Mouse (Mus musculus) monocyte, adult 2 months (primary cell): Measurements from ENCODE around the gene Wtap.
A peak's percentile ranks its signal among the peaks of the same experiment; 100 is the strongest.
"Not testable (repeated sequence)": the region's sequence is repeated elsewhere in the genome, so short reads cannot be mapped to it uniquely, and the experiment has no call there.

Source experiments
- DNase-seq, 2 experiments: peaks; one replicate each; pipeline ENCODE4 v3.0.0; 2022; ENCODE audit warnings: low spot score in 2 of 2, low read depth in 1 of 2

Gene Wtap

DNA sequence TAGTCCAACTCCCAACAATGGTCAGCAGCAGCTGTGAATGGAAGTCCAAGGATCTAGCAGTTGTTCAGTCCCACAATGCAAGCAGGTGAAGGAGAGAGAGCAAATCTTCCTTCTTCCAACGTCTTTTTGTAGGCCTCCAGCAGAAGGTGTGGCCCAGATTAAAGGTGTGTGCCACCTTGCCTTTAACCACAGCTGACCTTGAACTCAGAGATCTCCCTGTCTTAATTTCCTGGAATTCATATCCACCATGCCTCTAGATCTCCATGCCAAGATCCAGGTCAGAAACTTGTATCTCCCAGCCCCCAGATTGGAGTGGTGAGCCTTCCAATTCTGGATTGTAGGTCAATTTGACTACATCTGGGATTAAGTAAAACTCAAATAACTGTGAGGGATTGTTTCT is at the start of gene Wtap:
Gene Wtap (minus strand): TSS at position 101 of the 400 bp plus-strand sequence.
- no peak for DNase-seq

DNA sequence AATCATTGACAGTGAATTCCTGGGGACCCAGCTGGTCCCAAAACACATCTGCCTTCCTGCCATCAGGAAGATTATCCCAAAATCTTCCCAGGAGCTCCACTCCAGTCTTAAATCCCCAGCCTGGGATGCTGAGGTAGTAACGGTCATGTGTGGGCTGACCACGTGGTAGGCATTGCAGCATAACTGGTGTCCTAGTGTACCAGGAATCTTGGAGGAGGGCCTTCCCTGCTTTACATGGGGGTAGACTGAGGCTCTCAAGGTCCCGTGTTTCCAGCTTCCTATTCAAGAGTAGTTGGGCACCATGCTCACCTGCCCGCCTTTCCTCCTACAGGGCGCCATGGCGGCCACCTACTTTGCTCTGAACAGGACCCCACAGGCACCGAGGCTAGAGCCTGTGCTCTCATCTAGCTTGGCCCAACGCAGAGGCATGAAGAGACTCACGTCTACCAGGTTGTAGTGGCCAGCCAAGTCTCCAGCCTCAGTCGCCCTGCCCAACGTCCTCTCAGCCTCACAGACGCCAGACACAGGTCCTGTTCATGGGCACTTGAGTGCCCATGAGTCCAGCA is 42.7 kb upstream of the Wtap start:
- DNase-seq, result not testable (repeated sequence)

DNA sequence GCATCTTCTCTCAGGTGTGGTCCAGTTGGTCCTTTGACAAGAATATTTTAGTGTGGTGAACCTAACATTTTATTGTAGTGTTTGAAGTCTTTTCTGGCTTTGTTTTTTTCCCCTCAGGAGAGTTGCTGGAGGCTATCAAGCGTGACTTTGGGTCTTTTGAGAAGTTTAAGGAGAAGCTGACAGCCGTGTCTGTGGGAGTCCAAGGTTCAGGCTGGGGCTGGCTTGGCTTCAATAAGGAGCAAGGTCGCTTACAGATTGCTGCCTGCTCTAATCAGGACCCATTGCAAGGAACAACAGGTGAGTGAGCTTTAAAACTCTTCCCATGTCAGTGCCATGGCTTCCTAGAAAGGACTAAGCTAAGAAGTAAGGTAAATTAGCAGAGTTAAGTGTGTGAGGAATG is 19.3 kb upstream of the Wtap start:
- DNase-seq, result no peak

DNA sequence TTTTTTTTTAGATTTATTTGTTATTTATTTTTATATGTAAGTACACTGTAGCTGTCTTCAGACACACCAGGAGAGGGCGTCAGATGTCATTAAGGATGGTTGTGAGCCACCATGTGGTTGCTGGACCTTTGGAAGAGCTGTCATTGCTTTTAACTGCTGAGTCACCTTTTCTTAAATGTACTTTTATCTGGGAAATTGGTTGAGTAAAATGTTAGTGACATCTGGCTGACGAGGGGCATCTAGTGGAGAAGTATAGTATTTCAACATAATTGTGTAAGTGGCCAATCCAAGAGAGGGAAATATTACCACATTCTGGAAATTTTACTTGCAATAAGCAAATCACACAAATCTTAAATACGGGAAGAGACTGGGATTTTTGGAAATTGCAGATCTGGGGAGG is 15.9 kb upstream of the Wtap start:
- peak in 1 of 2 experiments; percentile 9 for DNase-seq

DNA sequence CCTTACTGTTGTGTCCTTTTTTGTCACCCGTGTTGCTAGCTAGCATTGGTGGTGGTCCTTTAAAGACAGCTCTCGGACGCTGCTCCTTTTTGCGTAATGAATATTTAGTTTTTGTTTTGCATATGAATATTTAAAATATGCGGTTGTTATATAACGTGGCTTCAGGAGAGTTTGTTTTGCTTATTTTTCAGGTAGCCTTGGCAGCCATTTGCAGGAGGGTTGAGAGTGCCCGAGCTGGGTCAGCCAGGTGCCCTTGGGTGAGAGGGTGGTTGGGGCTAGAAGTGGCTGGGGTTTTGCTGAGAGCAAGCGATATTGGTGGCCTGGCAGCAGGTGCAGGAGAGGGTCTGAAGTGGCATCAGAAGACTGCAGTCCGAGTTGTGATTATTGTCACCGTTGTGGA is 14.6 kb upstream of the Wtap start:
- DNase-seq, result no peak

DNA sequence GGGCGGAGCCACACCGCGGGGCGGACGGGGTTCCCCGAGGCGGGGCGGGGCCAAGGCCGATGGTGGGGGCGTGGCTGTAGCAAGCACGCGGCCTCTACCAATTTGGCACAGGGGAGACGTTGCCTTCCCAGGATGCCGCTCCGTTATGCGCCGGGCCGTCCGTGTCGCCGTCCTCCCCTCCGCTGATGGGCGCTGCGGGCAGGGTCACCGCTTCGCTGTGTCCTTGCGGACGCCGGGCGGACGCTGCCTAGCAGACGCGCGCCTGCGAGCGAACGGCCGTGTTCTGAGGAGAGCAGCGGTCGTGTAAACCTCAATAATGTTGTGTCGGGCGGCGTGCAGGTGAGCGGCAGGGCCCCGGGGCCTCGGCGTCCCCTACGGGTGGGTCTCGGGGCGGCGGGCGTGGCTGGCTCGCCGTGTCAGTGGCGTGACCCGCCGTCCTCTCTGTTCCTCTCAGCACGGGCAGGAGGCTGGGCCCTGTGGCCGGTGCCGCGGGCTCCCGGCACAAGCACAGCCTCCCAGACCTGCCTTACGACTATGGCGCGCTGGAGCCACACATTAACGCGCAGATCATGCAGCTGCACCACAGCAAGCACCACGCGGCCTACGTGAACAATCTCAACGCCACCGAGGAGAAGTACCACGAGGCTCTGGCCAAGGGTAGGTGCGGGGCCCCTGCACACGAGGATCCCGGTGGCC is 13.9 kb upstream of the Wtap start:
- DNase-seq, result peak; percentile 94 to 98

DNA sequence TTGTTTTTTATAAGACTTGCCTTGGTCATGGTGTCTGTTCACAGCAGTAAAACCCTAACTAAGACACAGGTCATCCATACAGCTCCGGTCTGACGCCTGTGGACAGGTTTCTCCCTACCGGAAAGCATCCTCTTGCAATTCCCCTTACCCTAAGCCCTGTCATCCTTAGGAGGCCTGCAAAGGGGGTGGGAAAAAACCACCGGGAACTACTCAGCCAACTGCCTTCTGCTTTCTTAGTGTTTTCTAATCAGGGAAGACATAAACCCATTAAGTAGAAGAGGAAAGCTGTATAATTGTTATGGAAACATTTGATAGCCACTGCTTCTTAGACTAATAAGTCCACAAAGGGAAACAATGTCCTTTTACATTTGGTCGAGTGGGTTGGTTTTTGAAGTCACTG is 13.0 kb upstream of the Wtap start:
- DNase-seq, result no peak

DNA sequence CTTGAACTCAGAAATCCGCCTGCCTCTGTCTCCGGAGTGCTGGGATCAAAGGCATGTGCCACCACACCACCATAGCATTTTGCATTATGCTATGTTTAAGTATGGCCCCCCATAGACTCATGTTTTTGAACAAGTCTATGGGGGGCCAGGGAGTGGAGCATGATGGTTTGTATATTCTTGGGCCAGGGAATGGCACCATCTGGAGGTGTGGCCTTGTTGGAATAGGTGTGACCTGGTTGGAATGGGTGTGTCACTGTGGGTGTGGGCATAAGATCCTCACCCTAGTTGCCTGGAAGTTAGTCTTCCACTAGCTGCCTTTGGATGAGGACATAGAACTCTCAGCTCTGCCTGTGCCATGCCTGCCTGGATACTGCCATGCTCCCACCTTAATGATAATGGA is 12.6 kb upstream of the Wtap start, which contains the start of gene Sod2:
Gene Sod2 (plus strand): TSS at position 301 of the 400 bp plus-strand sequence.
- DNase-seq, result not testable (repeated sequence)

DNA sequence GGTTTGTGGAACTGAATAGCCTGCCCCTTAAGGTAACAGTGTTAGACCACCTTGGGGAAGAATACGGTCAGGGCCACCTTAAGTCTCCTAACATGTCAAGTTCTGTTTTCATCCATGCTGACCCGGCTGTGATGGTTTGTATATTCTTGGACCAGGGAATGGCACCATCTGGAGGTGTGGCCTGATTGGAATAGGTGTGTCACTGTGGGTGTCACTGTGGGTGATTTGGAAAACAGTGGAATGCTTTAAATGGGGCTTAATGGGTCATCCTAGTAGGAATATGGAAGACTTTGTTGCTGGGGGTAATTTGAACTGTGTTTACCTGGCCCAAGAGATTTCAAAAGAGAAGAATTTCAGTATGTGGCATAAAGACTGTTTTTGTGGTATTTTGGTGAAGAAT is 10.5 kb upstream of the Wtap start:
- not testable (repeated sequence) for DNase-seq

DNA sequence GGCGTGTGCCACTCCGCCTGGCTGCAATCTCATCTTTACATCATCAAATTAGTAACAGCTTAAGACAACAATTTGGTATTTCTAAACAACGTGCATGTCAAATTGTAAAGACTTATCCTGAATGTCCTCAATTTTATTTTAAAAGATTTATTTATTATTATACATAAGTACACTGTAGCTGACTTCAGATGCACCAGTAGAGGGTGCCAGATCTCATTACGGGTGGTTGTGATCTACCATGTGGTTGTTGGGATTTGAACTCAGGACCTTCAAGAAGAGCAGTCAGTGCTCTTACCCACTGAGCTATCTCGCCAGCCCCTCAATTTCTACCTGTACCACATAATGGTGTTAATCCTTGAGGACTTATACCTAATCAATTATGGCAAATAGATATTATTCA is 8.3 kb upstream of the Wtap start:
- DNase-seq, result not testable (repeated sequence)

DNA sequence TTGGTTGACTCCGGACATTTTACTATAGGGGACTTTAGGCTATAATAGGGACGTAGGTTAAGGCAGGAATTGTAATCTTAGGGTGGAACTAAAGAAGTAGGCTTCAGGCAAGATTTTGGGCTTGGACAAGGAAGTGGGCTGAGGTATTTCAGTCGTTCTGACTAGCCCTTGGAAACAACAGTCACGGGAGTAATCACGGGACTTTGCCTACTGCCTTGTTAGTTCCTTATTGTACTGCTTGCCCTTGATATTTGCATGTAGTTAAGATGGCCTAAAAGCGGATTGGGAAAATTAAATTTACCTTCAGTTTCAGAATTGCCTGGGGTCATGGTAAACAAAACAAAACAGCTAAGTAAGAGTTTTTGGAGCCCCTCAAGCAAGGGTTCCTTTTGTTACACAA is 5.1 kb upstream of the Wtap start:
- no peak for DNase-seq

DNA sequence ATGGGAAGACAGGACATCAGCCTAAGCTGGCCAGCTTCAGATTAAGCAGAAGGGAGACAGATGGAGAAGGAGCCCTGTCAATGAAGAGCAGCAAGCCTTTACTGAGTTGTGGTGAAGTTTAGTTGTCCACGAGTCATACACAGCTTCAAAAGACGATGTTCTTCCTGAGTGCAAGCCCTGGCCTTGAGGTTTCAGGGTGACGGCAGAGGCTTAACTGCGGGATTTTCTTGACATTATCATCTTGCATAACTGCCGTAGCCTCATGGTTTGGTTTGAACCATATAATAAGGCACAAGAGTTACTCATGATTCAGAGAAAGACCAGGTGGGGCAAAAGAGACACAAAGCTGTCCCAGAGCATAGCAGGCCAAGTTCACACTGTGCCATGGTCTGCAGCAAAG is 3.9 kb upstream of the Wtap start:
- no peak for DNase-seq

DNA sequence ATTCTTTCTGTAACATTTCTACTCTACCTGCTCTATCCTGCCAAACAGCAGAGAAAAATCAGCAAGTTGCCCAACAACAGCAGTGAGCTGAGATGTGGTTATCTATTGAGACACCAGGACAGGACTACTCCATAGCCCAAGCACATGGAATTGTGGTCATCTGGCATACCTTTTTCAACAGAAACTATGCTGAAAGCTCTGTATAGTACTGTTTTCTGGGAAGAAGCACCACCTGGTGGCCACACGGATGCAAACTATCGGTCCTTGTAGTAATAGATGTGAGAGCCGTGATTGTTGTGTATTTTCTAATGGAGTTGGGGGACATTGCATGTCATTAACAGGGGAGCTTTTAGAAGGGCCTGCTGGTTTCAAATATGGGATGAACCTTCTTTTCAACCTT is 2.4 kb upstream of the Wtap start:
- DNase-seq, result no peak

DNA sequence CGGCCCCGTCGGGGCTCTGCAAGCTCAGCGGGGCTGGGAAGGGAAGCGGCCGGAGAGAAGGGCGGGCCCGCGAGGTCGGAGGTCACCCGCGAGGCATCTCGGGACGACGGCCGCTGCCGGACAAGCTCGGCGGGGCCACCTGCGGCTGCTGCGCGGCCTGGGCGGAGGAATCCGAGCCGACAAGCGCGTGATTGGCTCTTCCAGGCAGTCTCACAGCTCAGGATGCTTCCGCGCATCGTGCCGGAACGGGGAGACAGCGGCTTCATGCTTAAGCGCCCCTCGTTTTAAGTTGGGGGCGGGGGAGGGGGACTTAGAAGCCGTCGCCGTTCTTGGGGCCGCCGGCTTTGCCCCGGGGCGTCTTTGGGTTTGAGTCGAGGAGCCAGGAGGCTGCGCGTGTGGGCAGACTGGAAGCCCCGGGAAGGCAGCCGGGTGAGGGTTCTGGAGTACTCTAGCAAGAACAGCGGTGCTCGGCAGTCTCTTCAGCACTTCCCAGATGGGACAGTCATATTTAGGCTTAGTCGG is 1.4 kb downstream of the Wtap start:
- peak; percentile 74 to 86 for DNase-seq

DNA sequence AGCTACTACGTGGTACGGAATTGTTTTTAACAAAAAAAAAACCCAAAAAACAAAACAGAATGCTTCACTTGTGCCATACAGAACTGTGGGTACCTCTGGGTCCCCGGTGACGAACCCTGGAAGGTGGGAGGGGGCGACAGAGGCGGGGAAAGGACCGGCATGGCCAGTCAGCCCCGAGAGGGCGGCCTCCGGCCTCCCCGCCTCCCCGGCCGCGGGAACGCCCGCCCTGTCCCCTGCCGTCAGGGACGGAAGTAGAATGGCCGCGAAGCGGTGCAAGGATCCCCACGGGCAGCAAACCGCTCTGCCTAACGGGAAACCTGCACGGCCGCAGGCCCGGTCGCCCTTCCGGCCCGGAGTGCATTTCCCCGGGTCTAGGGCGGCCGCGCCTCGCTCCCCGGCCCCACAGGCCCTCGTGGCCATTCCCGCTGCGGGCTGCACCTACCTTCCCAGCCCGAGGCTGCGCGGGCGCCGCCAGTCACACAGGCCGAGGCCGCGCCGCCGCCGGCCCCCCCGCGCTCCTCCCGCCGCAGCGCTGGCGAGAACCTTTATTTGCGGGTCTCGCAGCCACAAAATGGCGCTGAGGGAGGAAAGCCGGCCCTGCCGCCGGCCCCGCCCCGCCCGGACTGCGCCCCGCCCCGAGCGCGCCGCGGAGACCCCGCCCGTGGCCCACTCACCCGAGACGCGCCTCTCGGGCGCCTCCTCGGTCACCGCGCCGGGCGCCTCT is 2.2 kb downstream of the Wtap start:
- DNase-seq, result peak; percentile 58 to 86

DNA sequence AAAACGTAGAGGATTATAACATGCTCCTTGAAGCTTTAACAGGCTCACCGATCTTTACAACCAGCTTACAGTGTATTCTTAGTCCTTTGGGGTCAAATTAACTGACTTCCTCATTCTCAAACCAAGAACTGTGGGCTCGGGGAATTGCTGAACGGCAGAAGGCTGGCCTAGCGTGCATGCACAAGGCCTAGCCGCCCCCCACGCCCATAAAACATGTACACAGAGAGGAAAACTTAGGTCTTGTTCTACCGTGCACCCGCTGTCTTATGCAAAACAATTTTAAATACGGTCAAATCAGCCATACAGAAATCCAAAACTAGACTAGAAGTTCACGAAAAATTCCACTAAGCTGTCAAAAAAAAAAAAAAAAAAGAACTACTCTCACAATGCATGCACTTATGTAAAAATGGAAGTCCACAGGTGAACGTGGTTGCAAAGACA is 2.8 kb downstream of the Wtap start:
- DNase-seq, result peak in 1 of 2 experiments; percentile 15

DNA sequence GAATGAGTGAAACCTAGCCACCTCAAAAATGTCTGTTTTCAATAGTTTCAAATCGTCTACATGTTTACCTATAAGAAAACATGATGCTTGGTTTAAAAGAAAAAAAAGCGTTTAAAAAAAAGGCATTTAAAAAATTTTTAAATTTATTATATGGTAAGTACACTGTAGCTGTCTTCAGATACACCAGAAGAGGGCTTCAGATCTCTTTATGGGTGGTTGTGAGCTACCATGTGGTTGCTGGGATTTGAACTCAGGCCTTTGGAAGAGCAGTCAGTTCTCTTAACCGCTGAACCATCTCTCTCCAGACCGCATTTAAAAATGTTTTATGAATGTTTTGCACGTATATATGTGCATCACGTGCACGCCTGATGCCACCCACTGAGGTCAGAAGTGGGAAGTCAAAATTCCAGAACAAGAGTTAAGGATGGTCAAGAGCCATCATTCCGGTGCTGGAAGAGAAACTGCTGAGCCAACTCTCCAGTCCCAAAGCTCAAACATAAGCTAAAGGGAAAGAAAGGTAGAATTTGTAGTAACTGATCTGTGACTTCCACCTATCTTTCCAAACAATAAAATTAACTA is 3.3 kb downstream of the Wtap start:
- DNase-seq, result no peak

DNA sequence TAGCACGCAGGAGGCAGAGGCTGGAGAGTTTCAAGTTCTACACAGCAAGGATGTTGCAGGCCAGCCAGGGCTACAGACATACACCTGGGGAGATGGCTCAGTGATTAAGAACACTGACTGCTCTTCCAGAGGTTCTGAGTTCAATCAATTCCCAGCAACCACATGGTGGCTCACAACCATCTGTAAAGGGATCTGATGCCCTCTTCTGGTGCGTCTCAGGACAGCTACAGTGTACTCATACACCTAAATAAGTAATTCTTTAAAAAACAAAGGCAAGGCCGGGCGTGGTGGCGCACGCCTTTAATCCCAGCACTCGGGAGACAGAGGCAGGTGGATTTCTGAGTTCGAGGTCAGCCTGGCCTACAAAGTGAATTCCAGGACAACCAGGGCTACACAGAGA is 5.9 kb downstream of the Wtap start:
- DNase-seq, result not testable (repeated sequence)

DNA sequence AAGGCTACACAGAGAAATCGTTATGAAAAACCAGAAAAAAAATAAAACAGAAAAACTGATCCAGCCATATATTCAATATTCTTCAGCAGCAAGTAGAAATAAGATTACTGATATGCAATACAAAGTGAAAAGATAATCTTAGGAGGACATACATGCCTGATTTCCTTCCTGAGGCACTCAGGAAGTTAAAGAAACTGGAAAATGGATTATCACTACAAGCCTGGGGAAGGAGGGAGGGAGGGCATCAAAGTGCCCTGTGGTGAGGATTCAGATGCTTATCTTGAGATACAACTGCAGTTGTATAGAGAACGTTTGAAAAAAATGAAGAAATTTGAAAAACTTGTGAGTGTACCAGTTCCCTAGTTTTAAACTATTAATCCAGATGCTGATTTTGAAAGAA is 10.0 kb downstream of the Wtap start:
- DNase-seq, result no peak

DNA sequence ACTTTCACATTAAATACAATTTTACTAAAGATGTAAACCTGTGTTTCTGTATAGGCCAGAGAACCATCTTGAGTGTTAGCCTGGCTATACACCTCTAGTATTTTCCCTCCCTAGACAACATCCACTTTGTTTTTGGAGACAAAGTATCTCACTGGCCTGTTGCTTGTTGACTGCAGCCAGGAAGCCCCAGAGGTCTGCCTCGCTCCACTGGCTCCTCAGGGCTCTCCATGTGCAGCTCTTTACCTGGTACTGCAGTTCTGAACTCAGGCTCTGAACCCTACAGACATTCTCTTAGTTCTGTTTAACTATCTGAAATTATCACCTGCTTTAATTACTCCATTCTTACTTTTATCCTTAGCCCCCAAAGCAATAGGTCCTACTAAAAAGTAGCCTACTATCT is 15.4 kb downstream of the Wtap start:
- no peak for DNase-seq

DNA sequence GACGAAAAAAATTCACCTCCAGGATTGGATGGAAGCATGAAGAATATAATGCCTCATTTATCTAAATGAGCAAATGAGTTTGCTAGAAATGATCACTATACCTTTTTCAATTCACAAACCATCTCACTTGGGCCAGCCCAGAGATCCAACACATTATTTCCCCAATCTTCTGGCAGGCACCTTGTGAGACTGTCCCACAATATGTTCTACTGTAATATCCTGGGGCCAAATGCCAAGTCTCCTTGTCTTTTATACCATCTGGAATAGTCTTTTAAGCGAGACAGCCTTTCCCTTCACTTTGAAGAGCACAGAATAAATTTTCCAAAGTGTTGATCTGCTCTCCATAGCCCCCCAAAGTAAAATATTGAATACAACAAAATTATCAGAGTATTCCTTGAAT is 20.1 kb downstream of the Wtap start:
- DNase-seq, result no peak

DNA sequence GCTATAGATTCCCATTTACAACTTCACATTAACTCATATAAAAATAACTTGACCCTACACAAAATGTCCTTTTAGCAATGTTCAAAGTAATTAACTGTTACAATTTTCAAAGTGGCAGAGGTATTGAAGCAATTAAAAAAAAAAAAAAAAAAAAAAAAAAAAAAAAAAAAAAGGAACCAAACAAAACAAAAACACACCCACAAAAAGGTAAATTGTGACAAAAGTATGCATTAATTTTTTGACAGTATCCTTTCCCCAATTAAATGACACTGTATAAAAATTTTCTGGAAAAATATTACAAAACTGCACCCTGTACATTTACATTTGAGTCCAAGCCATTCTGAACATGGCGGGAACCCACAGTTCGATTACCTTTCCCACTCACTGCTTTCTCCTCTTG is 26.8 kb downstream of the Wtap start:
- DNase-seq, result no peak
